Mouse (Mus musculus): ENCODE measurements around the gene Gpr22.
A peak's percentile ranks its signal among the peaks of the same experiment; 100 is the strongest.

The Gpr22 gene

DNA sequence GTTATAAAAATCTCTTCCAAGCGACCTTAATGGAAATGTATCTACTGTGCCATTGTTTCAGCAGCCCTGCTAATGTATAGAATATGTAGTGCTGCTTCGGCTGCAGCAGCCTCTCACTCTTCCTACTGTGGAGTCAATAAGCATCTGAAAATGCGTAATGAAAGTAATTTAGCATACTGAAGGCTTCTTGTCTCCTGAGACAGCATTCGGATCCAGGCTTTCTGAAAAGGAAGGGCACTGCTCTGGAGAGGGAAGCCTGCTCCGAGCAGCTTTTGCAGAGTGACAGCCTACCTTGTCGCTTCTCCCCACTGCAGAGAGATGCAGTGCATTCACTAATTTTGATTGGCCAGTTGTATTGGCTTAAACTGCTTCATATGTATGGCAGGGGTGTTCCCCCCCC, at the start of gene Gpr22:
Gene Gpr22 (minus strand): TSS at position 348 of the 400 bp plus-strand sequence.
- DNase-seq = peak; percentile 18

DNA sequence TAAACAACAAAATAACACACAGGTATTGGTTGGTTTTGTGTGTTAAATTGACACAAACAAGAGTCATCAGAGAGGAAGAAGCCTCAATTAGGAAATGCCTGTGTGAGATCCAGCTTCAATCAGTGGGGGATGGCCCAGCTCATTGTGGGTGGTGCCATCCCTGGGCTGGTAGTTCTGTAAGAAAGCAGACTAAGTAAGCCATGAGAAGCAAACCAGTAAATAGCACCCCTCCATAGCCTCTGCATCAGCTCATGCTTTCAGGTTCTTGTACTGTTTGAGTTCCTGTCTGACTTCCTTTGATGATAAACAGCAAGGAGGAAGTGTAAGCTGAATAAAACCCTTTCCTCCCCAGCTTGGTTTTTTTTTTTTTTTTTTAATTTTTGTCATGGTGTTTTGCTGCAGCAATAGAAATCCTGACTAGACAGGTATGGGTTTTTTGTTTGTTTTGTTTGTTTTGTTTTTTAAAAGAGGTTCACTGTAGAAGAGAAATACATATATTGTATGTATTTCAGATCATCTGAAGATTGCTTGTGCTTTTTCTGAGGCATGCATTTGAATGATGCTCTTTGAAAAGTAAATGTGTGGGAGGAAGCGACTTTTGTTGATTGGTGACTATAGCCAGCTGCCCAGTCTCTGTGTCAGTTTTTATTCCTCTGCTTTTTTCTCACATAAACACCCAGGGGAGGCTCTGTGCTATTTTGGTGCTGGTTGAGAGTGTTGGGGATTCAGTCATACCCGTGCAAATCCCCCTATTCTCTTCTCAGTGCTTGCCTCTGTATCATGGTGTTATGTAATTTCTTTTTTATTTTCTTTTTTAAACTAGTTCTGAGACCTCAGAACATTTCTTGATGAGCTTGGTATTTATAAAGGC, 42.4 kb upstream of the Gpr22 start:
- no peak for DNase-seq

GRCm38 (mm10) chr12:31754465-31754864, 40.7 kb upstream of the Gpr22 start:
- no peak for DNase-seq

GRCm38 (mm10) chr12:31749846-31750245, 36.1 kb upstream of the Gpr22 start:
- no peak for DNase-seq

- DNase-seq = no peak
Observed at GRCm38 (mm10) chr12:31747301-31747700, 33.6 kb upstream of the Gpr22 start.

- no peak for DNase-seq
Observed at GRCm38 (mm10) chr12:31734616-31735015, 20.9 kb upstream of the Gpr22 start.

DNA sequence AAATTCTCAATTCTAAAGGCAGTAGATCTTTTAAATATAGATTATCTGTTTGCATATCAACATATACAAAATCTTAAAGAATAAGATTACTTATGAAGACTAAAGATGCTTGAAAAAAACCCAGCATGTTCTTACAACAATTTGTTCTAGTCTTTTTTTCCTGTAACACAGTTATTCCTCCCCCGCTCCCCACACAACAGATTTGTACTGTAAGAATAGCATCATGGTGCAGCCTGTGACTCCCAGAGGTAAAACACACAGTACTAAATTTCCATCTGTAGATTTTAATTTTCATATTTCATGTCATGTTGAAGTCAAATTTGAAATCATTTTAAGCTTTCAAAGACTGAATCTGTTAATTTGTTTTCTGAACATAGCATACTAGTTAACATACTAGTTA, 16.4 kb upstream of the Gpr22 start:
- no peak for DNase-seq

DNA sequence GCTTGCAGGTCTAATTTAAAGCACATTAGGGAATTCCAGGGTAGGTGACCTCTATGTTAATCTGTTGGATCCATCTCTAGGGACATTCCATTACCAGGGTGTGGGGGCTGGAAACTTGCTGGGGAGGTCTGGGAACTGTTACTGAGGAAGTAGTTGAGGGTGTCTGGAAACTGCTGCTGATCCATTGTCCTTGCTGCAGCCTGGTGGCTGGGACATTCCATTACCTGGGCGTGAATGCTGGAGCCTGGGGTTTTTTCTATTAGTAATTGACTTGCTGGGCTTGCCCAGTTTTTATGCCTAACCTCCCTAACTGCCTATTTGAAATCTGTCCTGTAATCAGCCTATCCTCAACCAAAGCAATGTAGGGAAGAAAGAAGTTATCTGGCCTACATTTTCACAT, 13.0 kb upstream of the Gpr22 start:
- DNase-seq = no peak

DNA sequence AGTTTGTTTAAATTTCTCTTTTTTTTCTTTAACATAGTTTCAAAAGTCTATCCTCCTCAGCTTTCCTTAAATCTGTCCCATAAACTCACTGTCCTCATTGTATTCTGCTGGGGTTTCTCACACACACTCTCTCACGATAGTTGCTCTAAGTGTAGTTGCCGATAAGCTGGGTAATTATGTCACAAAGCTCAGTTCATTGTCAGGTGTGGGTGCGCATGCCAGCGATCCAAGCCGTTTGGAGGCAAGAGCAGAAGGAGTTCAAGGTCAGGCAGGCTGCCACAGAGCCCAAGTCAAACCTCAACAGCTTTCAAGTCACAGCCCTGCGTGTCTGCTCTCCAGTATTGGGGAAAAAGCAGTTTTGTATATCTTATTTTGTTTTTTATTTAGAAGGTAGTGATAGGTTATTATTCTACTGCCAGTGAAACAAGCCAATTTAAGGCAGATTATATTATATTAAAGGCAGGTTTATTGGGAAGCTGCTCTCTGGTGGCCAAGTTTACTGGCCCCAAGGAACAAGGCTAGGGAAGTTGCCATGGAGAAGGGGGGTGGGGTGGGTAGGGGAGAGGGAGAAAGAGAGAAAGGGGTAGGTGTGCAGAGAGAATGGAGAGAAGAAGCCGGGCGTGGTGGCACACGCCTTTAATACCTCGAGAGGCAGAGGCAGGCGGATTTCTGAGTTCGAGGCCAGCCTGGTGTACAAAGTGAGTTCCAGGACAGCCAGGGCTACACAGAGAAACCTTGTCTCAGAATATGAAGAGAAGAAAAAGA, 11.9 kb upstream of the Gpr22 start:
- DNase-seq = no peak

GRCm38 (mm10) chr12:31724576-31724975, 10.8 kb upstream of the Gpr22 start:
- no peak for DNase-seq

- DNase-seq = no peak
Observed at GRCm38 (mm10) chr12:31719586-31720275, 6.0 kb upstream of the Gpr22 start.

DNA sequence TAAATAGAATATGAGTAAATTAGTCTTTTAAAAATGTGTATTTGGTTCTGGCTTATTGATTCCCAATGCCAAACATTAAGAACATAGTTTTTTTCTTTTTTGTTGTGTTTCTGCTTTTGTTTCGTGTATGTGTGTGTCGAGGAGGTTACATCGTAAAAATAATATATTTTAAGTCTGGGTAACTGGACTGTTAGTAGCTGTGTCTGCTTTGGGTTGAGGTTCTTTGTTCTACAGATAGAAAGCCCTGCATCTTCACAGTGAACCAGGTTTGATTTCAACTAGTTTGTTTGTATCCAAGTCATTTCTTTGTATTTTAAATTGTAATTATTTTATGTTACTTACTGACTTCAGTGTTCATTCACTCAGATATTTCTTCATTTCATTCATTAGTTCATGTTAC, 323 bp upstream of the Gpr22 start:
- no peak for DNase-seq

GRCm38 (mm10) chr12:31712727-31713126, 1.0 kb downstream of the Gpr22 start:
- DNase-seq = no peak

- no peak for DNase-seq
Observed at GRCm38 (mm10) chr12:31712233-31712632, 1.5 kb downstream of the Gpr22 start.

DNA sequence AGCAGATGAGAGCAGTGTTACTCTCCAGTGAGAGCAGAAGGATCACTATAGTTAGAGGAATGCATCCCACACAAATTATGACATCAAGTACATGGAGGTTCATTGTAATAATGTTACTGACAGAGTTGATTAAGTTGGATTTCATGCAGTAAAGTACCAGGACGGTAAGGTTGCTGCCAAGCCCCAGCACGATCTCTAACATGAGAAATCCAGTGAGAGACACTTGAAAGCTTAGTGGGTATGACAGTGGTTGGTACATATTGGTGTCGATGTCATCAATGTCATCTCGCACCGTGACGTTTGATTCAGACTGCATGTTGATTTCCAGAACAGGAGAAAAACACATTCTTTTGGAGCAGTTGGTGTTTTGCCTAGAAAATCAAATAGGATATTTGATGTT, 4.1 kb downstream of the Gpr22 start:
- DNase-seq = no peak

DNA sequence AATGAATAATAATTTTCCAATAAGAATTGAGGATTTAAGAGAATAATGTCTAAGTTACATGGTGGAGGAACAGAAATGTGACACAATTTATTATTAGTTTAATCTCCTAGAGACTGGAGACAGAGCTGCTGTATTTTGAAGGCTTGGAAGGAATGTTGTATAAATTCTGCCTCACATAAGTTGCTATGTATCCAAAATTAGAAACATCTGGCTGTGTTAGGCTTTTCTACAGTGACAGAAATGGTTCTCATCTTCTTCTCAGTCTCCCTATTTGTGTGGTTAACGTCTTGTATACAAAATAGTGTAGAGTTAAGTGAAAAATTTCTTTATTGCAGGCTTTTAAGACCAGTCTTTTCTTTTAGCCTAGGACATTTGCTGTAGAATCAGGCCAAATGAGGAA, 6.2 kb downstream of the Gpr22 start:
- no peak for DNase-seq

DNA sequence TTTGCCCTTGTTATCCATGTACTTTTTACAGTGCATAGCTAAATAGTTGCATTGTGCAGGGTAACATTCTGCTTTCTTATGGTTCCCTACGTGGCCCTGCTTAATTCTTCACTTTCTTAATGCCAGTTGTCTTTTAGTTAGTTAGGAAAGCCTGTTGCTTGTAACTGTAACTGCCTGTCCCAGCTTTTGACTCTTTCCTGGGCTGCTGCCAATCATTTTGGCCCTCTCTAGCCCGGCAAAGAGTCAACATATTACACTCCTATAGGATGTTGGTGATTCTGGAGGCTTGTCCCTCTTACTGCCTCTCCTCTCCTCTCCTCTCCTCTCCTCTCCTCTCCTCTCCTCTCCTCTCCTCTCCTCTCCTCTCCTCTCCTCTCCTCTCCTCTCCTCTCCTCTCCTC, 7.6 kb downstream of the Gpr22 start:
- DNase-seq = no peak

DNA sequence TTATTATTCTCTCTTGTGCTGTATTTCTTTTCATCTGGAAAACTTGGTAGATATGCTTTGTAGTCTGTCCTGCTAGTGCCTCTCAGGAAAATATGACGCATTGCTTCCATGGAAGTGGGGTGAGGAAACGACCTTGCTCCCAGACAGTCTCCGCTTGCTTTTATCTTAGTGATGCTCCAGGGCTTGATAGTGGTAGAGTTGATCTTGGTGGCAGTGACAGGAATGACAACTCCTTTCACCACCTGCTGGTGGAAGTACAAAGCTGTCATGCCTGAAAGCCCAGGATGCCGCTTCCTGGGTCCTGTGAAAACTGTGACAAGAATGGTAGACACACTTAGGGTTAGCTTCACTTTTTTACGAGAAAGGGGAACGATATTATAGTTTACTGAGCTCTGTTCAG, 9.8 kb downstream of the Gpr22 start:
- no peak for DNase-seq

GRCm38 (mm10) chr12:31701411-31701810, 12.3 kb downstream of the Gpr22 start:
- DNase-seq = no peak

GRCm38 (mm10) chr12:31700623-31701347, 13.0 kb downstream of the Gpr22 start:
- peak; percentile 25 for DNase-seq

DNA sequence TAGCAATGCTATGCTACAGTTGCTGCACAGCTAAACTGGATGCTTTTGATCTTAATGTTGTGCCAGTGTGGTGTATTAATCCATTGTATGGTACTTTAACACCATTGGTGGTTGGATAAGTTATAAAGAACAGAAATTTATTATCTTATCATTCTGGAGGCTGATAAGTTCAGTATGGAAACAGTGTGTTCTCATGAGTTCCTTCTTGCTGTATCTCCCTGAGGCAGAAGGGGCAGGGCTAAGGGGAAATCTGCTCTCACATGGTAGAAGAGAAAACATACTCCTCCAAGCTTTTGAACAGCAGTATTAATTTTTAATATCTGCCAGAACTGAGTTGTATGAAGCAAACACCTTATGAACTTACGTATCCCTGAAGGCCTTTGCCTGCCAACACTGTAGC, 20.5 kb downstream of the Gpr22 start:
- DNase-seq = no peak

DNA sequence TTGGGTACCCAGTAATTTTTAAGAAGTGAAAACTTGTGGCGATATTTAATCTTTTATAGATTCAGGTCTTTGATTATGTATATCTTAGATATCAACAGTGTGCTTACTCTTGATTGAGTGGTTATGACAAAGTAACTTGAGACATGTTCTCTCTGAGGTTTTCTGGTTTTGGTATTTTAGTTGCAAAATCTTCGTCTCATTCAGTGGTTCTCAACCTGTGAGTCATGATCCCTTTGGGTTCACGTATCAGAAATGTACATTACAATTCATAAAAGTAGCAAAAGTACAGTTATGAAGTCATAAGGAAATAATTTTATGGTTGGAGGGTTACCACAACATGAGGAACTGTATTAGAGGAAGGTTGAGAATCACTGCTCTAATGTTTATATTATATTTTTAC, 27.1 kb downstream of the Gpr22 start:
- no peak for DNase-seq

DNA sequence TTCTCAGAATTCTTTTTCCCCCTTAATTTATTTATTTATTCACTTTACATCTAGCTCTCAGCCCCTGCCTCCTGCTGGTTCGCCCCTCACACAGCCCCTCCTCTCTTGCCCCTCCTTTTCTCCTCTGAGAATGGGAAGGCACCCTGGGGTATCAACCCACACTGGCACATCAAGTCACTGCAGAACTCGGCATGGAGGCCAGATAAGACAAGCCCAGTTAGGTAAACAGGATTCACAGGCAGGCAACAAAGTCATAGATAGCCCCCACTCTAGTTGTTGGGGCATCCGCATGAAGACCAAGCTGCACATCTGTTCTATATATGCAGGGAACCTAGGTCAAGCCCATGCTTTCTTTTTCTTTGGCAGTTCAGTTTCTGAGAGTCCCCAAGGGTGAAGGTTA, 46.6 kb downstream of the Gpr22 start:
- DNase-seq = no peak
